Mouse (Mus musculus) 3T3-L1 (cell line): ENCODE data around the gene Dcun1d2.

Experiments used
- DNase-seq: peaks from one replicate; pipeline ENCODE4 v3.0.0-alpha.2; 2015; ENCODE audit warnings: low read depth, low spot score

Gene Dcun1d2

DNA sequence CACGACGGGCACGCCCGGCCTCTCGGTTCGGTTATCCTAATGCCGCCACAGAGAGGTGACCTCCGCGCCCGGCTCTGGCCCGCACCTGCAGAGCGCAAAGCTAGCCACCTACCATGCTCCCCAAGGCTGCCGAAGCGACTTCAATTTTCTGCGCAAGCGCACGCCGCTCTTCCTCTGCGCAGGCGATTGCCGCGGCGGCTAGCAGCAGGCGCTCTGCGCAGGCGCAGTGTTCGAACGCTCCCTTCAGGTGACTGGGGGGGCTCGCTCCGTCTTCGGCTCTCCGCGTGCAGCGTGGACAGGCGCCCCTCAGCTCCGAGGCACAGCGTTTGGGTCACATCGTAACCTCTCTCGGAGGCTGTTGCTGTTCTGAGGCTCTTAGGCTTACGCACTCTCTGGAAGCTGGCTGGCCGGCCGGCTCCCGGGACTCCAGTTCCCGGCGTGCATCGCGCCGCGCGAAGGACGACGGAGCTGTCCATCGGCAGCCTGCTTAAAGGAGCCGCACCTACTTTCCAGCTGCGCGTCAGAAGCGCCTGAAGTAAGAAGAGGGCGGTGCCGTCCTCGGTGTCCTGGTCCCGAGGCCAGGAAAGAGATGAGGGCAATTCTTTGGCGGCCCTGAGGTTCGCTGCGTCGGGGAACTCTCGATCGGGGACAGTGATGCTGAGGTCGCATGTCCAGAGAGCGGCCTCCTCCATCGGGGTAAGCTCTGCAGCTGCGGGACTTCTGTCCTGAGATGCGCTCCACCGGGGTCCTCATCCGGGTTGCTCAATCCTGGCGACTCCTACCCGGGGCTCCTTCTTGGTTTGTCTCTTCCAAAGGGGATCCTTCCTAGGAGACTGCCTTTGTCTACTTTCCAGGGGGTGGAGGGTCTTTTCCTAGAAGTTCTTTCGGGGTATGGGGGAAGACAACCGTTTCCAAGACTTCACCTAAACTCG is at the start of gene Dcun1d2, which contains the start of gene Tmco3:
TSS of gene Dcun1d2 (minus strand) at position 440 of the 932 bp plus-strand sequence.
TSS of gene Tmco3 (plus strand) at position 499 of the 932 bp plus-strand sequence.
- DNase-seq, result peak; percentile 98

DNA sequence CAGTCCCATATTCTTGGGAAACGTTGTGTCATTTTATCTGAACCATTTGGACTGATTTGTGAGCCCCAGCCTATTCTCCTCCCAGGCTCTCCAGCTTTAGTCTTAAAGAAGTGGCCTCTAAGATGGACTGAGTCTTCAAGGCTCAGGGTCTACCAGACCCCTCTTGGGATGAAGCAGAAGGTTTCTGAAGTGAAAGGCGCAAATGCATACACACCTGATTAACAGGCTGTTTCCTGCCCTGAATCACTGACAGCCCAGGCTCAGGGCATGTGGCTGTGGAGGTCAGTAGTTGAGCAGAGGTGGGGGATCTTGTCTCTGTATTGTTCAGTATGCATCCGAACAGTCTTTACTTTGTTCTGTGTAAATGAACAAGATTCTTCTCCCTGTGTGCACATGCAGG is 49.7 kb upstream of the Dcun1d2 start:
- peak; percentile 16 for DNase-seq

DNA sequence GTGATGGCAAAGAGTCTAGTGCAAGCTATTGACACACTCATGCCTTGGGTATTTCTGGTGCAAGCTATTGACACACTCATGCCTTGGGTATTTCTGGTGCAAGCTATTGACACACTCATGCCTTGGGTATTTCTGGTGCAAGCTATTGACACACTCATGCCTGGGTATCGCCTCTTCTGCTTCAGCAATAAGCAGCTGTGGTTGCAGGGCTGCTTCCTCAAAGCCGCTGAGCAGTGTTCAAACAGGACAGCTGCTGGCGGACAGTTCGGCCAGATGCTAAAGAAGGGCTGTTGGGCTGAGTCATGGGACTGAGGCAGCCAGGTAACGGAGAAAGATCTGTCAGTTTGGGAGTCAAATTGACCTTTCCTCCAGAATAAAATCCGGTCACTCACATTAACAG is 49.3 kb upstream of the Dcun1d2 start:
- peak; percentile 48 for DNase-seq

DNA sequence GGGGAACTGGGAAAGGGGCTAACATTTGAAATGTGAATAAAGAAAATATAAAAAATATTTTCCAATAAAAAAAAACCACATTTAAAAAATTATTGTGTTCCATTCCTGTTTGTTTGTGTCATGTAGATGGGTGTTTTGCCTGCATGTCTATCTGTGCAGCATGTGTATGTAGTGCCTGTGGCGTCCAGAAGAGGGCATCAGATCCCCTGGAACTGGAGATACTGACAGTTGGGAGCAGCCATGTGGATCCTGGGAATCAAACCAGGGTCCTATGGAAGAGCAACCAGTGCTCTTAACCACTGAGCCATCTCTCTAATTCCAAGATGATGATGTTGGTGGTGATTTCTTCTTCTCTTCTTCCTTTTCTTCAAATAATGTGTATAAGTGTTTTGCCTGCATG is 46.7 kb upstream of the Dcun1d2 start:
- peak; percentile 40 for DNase-seq

DNA sequence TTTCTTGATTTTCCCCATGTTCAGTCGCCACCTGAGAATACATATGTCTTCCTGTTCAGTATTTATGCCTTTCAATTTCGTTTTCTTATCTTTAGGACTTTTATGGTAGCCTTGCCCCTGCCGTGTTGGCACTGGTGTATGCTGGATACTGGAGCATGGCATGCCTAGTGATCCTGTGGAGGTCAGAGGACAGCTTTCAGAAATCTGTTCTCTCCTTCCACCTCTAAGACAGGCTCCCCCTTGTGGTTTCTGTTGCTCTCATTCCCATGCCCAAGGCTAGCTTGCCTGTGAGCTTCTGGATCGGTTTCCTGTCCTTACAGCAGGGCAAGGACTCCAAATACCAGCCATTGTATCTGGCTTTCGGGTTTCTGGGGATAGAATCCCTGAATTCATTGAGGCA is 38.7 kb upstream of the Dcun1d2 start:
- DNase-seq, result peak; percentile 76

DNA sequence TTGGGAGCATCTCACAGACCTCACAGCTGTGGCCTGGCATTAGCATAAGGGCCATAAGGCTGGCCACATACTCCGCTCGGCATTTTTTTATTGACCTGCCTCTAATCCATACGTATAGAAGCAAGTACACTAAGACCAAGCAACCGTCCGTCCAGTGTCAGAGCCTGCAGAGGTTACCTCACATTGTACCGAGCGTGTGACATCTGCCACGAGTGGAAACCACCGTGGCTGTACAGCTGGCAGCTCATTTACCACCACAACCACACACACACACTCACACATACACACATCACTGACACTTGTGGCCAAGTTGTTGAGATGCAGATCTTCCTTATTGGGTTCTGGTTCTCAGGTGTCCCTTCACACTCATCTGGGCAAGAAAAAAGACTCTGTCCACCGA is 28.7 kb upstream of the Dcun1d2 start:
- DNase-seq, result no peak

DNA sequence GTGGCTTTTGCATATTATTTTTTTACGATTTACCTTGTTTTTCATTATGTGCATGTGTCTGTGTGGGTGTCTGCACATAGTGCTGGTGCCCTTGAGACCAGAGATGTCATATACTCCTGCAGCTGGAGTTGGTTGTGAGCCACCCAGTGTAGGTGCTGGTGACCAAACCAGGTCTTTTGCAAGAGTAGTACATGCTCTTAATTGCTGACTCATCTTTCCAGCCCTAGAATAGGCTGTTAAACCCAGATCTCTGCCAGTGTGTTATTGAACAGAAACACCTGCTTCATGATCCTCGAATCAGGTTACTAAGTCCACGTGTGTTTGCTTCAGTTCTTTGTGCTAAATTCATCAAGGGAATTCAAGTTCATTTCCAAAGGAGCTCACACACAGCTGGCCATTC is 27.0 kb upstream of the Dcun1d2 start:
- no peak for DNase-seq

DNA sequence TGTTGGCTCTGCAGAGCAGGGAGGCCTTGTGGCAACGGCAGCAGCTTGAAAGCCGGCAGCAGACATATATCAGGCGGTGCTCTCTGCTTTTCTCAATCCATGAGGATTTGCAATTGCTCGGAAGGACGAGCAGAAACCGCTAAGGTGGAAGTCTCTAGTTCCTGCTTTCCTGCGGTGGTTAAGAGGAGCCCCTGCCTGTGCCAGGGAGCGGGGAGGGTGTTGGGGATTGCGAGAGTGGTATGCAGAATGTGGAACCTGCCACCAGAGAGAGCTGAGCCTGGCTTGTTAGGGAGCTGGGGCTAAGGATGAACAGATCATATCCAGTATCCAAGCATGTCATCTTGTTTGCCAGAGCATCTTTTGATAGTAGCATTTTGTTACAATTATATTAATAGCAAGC is 19.0 kb upstream of the Dcun1d2 start:
- no peak for DNase-seq

DNA sequence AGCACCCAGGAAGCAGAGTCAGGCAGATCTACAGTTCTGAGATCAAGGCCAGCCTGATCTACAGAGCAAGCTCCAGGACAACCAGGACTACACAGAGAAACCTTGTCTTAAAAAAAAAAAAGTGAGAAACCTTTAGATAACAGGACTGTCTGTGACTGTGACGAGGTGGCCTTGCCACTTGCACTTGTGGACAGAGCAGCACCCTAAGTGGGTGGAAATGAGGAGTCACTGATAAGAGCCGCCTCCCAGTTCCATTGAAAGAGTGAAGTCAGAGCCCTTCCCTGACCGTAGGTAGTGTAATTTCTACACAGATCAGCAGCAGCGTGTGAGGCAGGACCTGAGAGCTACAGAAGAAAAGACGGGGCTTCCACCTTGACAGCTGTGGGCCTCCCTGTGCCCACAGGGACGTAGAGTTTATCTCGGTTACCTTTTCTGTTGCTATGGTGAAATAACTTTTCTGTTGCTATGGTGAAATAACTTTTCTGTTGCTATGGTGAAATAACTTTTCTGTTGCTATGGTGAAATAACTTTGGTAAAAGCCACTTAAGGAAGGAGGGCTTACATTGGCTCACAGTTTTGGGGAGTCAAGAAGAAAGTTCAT is 18.5 kb upstream of the Dcun1d2 start:
- no peak for DNase-seq

DNA sequence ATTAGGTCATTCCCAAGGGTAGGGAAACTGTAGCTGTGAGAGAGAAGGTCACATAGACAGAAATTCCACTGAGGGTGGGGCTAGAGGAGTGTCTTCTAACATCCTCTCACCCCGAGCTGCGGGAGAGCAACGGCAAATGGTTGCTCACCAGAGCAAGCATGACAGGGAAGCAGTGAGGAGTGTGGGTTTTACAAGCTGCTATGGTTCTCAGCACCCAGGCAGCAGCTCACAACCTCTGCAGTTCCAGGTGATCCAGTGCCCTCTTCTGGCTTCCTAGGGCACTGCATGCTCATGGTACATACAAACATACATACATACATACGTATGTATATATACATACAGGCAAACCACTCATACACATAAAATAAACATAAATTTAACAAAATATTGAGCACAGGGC is 18.0 kb upstream of the Dcun1d2 start:
- DNase-seq, result no peak

DNA sequence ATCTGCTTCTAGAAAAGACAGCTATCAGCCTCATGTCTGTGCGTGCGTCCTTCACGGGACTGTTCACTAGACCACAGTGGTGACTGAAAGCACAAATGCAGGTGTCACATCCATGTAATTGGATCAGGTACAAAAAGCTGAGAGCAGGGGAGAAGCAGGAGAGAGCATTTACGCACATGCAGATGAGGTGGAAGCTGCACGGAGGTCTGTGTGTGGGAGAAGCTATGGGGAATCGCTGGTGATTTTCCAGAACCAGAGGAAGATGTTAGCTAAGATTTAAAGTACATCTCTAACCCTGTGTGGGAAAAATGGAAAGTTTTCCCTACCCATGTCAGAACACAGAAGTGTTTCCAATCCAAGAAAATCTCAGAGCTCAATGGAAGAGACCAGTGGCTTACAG is 17.5 kb upstream of the Dcun1d2 start:
- DNase-seq, result no peak

DNA sequence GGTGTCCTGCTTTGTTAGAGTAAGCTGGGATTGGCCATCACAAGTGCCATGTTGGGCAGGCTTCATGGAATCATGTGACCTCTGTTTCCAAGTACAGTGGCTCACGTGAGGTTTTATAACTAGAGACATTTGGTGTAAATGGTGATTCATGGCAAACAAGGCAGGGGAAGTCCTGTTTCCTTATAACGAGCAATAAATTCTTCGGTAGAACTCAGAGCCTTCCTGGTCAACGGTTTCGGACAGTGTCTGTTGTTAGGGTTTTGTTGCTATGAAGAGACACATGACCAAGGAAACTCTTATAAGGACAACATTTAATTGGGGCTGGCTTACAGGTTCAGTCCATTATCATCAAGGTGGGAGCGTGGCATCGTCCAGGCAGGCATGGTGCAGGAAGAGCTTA is 13.1 kb upstream of the Dcun1d2 start:
- DNase-seq, result no peak

DNA sequence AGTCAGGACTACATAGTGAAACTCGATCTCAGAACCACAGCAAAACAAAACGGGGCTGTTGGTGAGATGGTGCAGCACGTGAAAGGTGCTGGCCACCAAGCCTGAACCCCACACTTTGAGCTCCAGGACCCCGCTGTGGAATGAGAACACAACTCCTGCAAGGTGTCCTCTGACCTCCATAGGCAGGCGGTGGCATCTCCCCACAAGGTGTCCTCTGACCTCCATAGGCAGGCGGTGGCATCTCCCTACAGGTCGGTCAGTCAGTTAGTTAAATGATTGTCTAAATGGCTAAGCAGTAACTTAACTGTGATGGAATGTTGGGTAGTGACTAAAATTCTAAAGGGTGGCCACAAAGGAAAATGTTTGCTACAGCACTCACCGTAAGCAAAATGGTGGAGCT is 11.6 kb upstream of the Dcun1d2 start:
- no peak for DNase-seq

DNA sequence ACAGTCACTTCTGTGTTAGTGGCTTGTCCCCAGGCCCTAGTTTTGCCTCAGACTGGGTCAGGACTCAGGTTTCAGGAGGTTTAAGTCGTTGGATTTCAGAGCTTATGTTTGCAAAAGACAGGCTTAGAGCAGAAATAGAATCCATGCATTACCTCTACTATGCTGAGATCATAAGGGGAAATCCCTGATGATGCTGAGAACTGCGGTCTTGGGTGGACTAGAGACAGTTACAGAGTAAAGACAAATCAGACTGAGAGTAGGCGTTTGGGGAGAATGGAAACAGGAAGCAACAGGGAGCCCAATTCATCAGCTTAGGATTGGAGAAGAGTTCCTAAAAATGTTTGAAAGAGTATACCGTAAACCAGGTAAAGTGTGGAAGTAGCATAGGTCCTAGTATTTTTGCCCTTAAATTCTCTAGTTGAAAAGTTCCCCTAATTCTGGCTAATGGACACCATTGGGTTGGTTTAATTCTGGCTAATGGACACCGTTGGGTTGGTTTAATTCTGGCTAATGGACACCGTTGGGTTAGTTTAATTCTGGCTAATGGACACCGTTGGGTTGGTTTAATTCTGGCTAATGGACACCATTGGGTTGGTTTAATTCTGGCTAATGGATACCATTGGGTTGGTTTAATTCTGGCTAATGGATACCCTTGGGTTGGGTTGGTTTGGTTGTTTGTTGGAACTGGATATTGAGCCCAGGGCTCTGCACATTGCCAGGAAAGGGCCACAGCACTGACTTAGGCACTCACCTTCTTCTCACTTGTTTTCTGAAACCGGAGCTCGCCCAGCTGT is 5.9 kb upstream of the Dcun1d2 start:
- DNase-seq, result no peak

DNA sequence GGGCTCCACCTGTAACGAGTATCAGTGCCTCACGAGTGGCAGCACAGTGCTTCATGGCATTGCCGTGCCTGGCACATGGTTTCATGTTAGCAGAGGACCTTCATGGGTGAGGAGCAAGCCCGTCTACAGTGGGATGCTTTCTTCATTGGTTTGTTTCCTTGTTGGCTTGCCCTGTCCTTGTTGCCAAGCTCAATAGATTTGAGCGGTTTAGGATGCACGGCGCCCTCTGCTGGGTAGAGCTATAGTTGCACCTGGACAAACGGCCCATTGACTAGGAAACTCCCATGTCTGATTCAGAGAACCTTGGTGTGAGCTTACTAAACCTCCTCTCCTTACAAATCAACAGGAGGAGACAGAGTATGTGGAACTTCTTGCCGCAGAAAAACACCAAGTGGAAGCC is 4.4 kb upstream of the Dcun1d2 start:
- peak; percentile 95 for DNase-seq

DNA sequence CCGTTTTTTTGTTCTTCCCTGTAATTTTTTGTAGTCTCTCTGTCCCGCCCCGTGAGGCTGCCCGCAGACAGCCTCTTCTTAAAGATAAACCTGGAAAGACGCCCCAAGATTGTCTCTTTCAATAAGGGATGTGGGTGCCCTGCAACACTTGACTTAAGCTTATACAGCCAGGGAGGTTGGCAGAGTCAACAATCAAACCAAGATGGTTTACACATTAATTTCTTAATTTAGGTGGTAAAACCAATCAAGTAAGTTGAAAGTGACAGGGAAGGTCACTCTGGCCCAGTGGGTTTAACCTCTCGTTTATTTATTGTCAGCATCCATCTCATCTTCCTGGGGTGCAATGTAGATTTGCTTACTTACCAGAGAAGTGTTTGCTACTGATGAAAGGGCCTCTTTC is 715 bp upstream of the Dcun1d2 start:
- peak; percentile 23 for DNase-seq

DNA sequence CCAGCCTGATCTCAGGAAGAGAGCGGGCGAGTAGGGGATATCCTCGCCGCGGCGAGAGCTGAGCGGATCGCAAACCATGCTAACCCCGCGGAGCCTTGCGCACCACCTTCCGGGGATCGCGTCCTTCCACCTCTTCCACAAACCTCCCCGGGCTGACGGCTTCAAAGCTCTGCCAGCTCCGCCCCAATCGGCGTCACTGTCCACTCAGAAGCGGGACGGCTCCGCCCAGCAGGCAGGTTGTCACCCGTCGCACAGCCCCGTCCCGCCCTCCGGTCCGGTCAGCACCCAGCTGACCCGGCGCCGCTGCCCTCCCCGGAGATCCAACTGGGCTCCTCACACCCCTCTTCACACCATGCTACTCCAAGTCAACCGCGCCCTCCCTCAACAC is 633 bp downstream of the Dcun1d2 start:
- peak; percentile 91 for DNase-seq

DNA sequence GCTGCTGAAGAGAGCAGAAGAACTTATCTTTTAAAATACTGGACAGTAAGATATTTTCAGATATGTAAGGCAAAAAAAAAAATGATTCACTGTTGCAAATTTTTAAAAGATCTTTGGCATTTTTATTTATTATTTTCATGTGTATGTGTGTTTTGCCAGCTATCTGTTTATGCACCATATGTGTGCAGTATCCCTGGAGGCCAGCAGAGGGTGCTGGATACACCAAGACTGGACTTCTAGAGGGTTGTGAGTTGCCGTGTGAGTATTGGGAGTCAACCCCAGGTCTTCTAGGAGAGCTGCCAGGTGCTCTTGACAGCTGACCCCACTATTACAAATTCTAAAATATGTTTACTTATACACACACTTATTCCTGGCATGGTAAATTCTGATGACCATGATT is 4.7 kb downstream of the Dcun1d2 start:
- peak; percentile 22 for DNase-seq

DNA sequence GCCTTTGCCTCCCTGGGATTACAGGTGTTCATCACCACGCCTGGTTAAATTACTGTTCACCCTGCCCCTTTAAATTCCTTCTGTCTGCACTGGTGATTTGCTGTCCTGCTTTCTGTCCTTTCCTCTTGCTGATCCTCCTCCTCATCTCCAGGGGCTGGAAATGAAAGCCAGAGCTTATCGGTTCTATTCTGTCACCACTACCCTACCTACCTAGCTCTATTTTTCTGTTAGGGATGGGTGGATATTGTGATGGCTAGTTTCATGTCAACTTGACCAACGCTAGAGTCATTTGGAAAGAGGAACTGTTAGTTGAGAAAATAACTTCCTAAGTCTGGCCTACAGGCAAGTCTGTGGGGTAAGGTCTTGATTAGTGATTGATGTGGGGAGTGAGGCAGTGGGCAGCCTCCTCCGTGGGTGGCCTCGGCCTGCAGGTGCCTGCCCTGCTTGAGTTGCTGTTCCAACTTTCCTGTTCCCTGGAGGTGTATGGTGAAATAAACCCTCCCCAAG is 10.9 kb downstream of the Dcun1d2 start:
- DNase-seq, result no peak

DNA sequence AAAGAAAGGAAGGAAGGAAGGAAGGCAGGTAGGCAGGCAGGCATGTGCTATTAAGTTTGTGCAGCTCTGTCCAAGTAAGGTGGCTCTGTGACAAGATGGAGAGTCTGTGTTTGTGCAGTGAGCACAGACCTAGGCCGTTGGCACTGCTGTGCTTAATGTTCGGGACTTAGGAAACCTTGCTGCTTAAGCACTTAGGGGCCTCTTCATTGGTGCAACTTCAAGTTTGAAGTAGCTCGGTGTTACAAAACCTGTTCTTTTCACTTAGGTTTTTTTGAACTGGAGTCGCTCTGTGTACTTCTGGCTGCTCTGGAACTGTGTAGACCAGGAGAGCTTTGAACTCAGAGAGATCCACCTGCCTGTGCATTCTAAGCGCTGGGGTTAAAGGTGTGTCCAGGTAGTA is 15.1 kb downstream of the Dcun1d2 start:
- no peak for DNase-seq

DNA sequence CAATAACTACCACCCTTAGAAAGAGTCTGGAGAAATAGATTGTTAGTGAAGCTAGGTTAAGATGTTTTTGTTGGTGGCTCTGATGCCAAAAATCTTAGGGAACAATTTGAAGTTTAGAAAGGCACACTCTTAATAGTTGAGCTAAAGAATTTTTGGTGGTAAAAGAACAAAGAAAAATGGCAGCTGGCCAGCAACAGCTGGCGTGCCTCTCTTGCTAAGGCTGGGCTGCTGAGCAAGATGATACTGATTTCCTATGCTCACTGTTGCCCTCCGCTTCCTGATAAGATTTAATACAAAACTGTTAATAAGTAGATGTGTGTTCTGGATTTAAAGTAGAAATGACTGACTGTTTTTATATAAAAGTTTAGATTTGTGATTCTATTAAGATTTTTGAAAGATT is 20.4 kb downstream of the Dcun1d2 start:
- DNase-seq, result no peak

DNA sequence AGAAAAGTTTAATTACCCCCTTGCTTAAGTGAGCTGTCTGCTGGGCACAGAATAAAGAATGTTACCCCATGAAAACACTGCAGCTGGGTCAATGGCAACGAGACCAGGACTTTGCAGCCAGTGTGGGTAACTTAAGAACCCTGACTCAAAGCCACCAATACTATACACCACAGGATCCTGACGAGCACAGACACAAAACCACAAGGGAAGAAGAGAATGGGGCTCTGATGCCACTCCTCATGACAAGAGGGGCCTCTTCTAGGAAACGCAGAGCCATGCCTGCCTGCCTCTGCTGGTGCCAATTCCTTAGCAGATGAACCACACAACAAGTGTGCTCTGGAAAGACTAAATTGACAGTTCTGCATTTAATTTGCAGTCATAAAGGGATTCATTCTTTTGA is 24.6 kb downstream of the Dcun1d2 start:
- no peak for DNase-seq
